Mouse (Mus musculus): ENCODE measurements around the gene Ppil6. TPM values are rescaled to one million over a fixed set of nuclear protein-coding genes. Genes with fewer than 3 reads are reported as not detected.
A peak's percentile ranks its signal among the peaks of the same experiment; 100 is the strongest.

The Ppil6 gene
- total RNA-seq (2014; fragmentation: Nextera tagmentation), result not detected in 2 replicates
- not detected in 2 replicates for total RNA-seq (2017)

- ATAC-seq (replicated peaks; ENCODE audit: poor library complexity, severe bottlenecking), result peak; percentile 93
These were observed at the start of gene Ppil6, which contains the start of gene Smpd2 for GRCm38 (mm10) chr10:41489708-41490517. TSS of gene Ppil6 (plus strand) at chr10:41490439. TSS of gene Smpd2 (minus strand) at chr10:41490369.

- ATAC-seq (replicated peaks; ENCODE audit: poor library complexity, severe bottlenecking), result no peak
These were observed 42.0 kb upstream of the Ppil6 start for GRCm38 (mm10) chr10:41448216-41448615.

- peak; percentile 36; the same call in 1 of the 2 replicates for ATAC-seq (replicated peaks; ENCODE audit: poor library complexity, severe bottlenecking)
These were observed 40.6 kb upstream of the Ppil6 start for GRCm38 (mm10) chr10:41449684-41450083.

- ATAC-seq (replicated peaks; ENCODE audit: poor library complexity, severe bottlenecking), result peak; percentile 94
These were observed 40.0 kb upstream of the Ppil6 start, which contains the start of gene Zbtb24 for GRCm38 (mm10) chr10:41450137-41450670. TSS of gene Zbtb24 (plus strand) at chr10:41450383.

- no peak for ATAC-seq (replicated peaks; ENCODE audit: poor library complexity, severe bottlenecking)
These were observed 39.3 kb upstream of the Ppil6 start for GRCm38 (mm10) chr10:41450780-41451522.

- no peak for ATAC-seq (replicated peaks; ENCODE audit: poor library complexity, severe bottlenecking)
These were observed 38.6 kb upstream of the Ppil6 start for GRCm38 (mm10) chr10:41451656-41452055.

GRCm38 (mm10) chr10:41452791-41453190, 37.4 kb upstream of the Ppil6 start:
- ATAC-seq (replicated peaks; ENCODE audit: poor library complexity, severe bottlenecking), result no peak

- no peak for ATAC-seq (replicated peaks; ENCODE audit: poor library complexity, severe bottlenecking)
These were observed 30.2 kb upstream of the Ppil6 start for GRCm38 (mm10) chr10:41459990-41460389.

- ATAC-seq (replicated peaks; ENCODE audit: poor library complexity, severe bottlenecking), result no peak
These were observed 29.7 kb upstream of the Ppil6 start for GRCm38 (mm10) chr10:41460501-41460900.

GRCm38 (mm10) chr10:41461057-41461722, 29.0 kb upstream of the Ppil6 start:
- no peak for ATAC-seq (replicated peaks; ENCODE audit: poor library complexity, severe bottlenecking)

GRCm38 (mm10) chr10:41464401-41464955, 25.8 kb upstream of the Ppil6 start:
- ATAC-seq (replicated peaks; ENCODE audit: poor library complexity, severe bottlenecking), result no peak

GRCm38 (mm10) chr10:41467325-41467724, 22.9 kb upstream of the Ppil6 start:
- ATAC-seq (replicated peaks; ENCODE audit: poor library complexity, severe bottlenecking), result no peak

GRCm38 (mm10) chr10:41470693-41471092, 19.5 kb upstream of the Ppil6 start:
- ATAC-seq (replicated peaks; ENCODE audit: poor library complexity, severe bottlenecking), result no peak

GRCm38 (mm10) chr10:41472534-41472933, 17.7 kb upstream of the Ppil6 start:
- no peak for ATAC-seq (replicated peaks; ENCODE audit: poor library complexity, severe bottlenecking)

- peak; percentile 25 for ATAC-seq (replicated peaks; ENCODE audit: poor library complexity, severe bottlenecking)
These were observed 17.2 kb upstream of the Ppil6 start for GRCm38 (mm10) chr10:41472962-41473481.

- ATAC-seq (replicated peaks; ENCODE audit: poor library complexity, severe bottlenecking), result peak; percentile 56
These were observed 16.3 kb upstream of the Ppil6 start for GRCm38 (mm10) chr10:41473782-41474468.

- ATAC-seq (replicated peaks; ENCODE audit: poor library complexity, severe bottlenecking), result no peak
These were observed 15.3 kb upstream of the Ppil6 start for GRCm38 (mm10) chr10:41474981-41475391.

- peak; percentile 24 for ATAC-seq (replicated peaks; ENCODE audit: poor library complexity, severe bottlenecking)
These were observed 13.8 kb upstream of the Ppil6 start, which contains the start of gene Mical1 for GRCm38 (mm10) chr10:41476171-41477017. TSS of gene Mical1 (plus strand) at chr10:41476314.

- no peak for ATAC-seq (replicated peaks; ENCODE audit: poor library complexity, severe bottlenecking)
These were observed 13.3 kb upstream of the Ppil6 start for GRCm38 (mm10) chr10:41477018-41477277.
